Mouse (Mus musculus) kidney, adult 18-20 months (tissue): ENCODE results near the gene Gm10217.

ENCODE experiments used
- DNase-seq: peaks from one replicate; pipeline ENCODE4 v3.0.0; 2021

Gm10217 gene

GRCm38 (mm10) chr8:9863951-9864350, at the start of gene Gm10217:
Gene Gm10217, plus strand, starts transcription at chr8:9864251.
- DNase-seq, result no peak

- no peak for DNase-seq
Observed at GRCm38 (mm10) chr8:9824770-9825169, 39.3 kb upstream of the Gm10217 start.

- no peak for DNase-seq
Observed at GRCm38 (mm10) chr8:9840257-9840656, 23.8 kb upstream of the Gm10217 start.

- DNase-seq, result no peak
Observed at GRCm38 (mm10) chr8:9859286-9859685, 4.8 kb upstream of the Gm10217 start.

GRCm38 (mm10) chr8:9860539-9861203, 3.4 kb upstream of the Gm10217 start:
- DNase-seq, result no peak

GRCm38 (mm10) chr8:9865150-9865549, 1.1 kb downstream of the Gm10217 start:
- no peak for DNase-seq

- no peak for DNase-seq
Observed at GRCm38 (mm10) chr8:9868094-9868493, 4.0 kb downstream of the Gm10217 start.

GRCm38 (mm10) chr8:9876241-9876640, 12.2 kb downstream of the Gm10217 start:
- no peak for DNase-seq

GRCm38 (mm10) chr8:9879921-9880320, 15.9 kb downstream of the Gm10217 start:
- DNase-seq, result no peak

- no peak for DNase-seq
Observed at GRCm38 (mm10) chr8:9886714-9887113, 22.7 kb downstream of the Gm10217 start.

- no peak for DNase-seq
Observed at GRCm38 (mm10) chr8:9899199-9899598, 35.1 kb downstream of the Gm10217 start.

- no peak for DNase-seq
Observed at GRCm38 (mm10) chr8:9899673-9900072, 35.6 kb downstream of the Gm10217 start.
